Mouse (Mus musculus): ENCODE results near the gene Apba3. TPM values are rescaled to one million over a fixed set of nuclear protein-coding genes. Genes with fewer than 3 reads are reported as not detected.
"Not testable (repeated sequence)": the region's sequence is repeated elsewhere in the genome, so short reads cannot be mapped to it uniquely, and the experiment has no call there.

Apba3 gene
- polyA plus RNA-seq (2012; rRNA removed): 125 and 136 TPM in 2 replicates

DNA sequence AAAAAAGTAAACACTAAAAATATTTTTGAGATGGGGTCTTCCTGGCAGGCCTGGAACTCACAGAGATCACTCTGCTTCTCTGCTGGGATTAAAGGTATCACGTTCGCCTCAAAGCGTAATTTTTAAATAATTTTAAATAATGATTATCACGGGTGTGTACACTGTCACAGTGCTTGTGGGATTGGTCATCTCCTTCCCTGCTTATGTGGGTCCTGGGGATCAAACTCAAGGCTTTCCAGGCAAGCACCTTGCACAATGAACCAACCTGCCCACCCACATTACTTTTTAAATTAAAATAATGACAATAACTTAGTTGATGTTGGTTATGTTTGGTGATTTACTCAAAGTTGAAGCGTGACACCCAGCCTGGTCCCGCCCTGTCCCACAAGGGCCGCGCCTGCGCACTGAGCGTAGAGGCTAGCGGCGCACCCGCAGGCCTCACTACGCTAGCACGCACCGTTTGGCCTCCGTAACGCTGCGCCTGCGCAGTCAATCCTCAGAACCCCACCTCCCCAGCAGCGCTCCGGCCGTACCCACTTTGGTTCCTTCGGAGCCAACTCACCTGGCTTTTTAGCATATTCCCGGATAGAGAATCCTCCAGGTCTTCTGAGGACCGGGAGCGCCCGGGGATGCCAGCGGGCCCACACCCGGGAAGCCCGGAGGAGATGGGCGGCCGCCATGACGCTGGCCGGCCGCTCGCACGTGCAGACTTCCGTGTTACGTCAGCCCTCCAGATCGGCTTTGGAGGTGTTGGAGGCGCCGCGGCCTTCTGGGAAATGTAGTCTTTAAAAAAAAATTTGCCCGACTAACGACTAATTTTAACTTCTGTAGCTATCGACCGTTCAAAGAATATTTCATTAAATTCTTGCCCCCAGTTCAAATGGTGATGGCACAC is at the start of gene Apba3, which contains the start of gene Mrpl54:
Gene Apba3, plus strand, starts transcription at position 750 of the 895 bp plus-strand sequence.
Gene Mrpl54, minus strand, starts transcription at position 724 of the 895 bp plus-strand sequence.
- peak; percentile 55; the same call in 1 of the 2 replicates for TF ChIP-seq POLR2A (IDR thresholded peaks at IDR 0.05; ENCODE audit: control insufficient read depth, extremely low read depth, insufficient read depth, low read length, poor library complexity)
- peak; percentile 39; the same call in 1 of the 2 replicates for TF ChIP-seq CTCF (IDR thresholded peaks at IDR 0.05; ENCODE audit: borderline replicate concordance, control insufficient read depth, extremely low read depth, insufficient read depth, low read length, poor library complexity)
- Histone ChIP-seq H3K4me3 (ENCODE audit: control insufficient read depth, insufficient read depth, low read length) (peak within 1 kb of the TSS; percentile 74), H3K27ac (ENCODE audit: control insufficient read depth, insufficient read depth, low read length) (no peak within 1 kb of the TSS; the same call in 1 of the 2 replicates), H3K36me3 (ENCODE audit: control insufficient read depth, insufficient read depth, low read length) (peaks cover 7% of the 10 kb centered on the region; the same call in 1 of the 2 replicates), H3K4me1 (replicated peaks; ENCODE audit: control insufficient read depth, insufficient read depth, low read length) (peaks cover 15% of the 10 kb centered on the region), H3K27me3 (ENCODE audit: control insufficient read depth, insufficient read depth, low read length) (no peaks in the 10 kb centered on the region)
- under 1% methylated on average over 48 of the region's 48 CpGs for WGBS
- DNase-seq: peak; percentile 93

GRCm38 (mm10) chr10:81217267-81217666 is 49.5 kb upstream of the Apba3 start:
- 16% methylated on average over 1 of the region's 1 CpGs for WGBS
- not testable (repeated sequence) for H3K27ac ChIP-seq (ENCODE audit: control insufficient read depth, insufficient read depth, low read length); H3K27me3 ChIP-seq (ENCODE audit: control insufficient read depth, insufficient read depth, low read length); H3K4me3 ChIP-seq (ENCODE audit: control insufficient read depth, insufficient read depth, low read length); H3K4me1 ChIP-seq (replicated peaks; ENCODE audit: control insufficient read depth, insufficient read depth, low read length); H3K36me3 ChIP-seq (ENCODE audit: control insufficient read depth, insufficient read depth, low read length)
- DNase-seq: peak; percentile 46

GRCm38 (mm10) chr10:81217964-81218363 is 48.8 kb upstream of the Apba3 start:
- Histone ChIP-seq H3K27me3 (ENCODE audit: control insufficient read depth, insufficient read depth, low read length) (no peaks in the 10 kb centered on the region), H3K27ac (ENCODE audit: control insufficient read depth, insufficient read depth, low read length) (no peak overlapping the region), H3K4me3 (ENCODE audit: control insufficient read depth, insufficient read depth, low read length) (no peak overlapping the region), H3K4me1 (replicated peaks; ENCODE audit: control insufficient read depth, insufficient read depth, low read length) (peaks cover 3% of the 10 kb centered on the region; the same call in 1 of the 2 replicates), H3K36me3 (ENCODE audit: control insufficient read depth, insufficient read depth, low read length) (no peaks in the 10 kb centered on the region)
- WGBS: 16% methylated on average over 7 of the region's 7 CpGs
- TF ChIP-seq POLR2A (IDR thresholded peaks at IDR 0.05; ENCODE audit: control insufficient read depth, extremely low read depth, insufficient read depth, low read length, poor library complexity) (no peak), CTCF (IDR thresholded peaks at IDR 0.05; ENCODE audit: borderline replicate concordance, control insufficient read depth, extremely low read depth, insufficient read depth, low read length, poor library complexity) (peak; percentile 92)
- peak; percentile 76 for DNase-seq

GRCm38 (mm10) chr10:81221402-81222015 is 45.3 kb upstream of the Apba3 start:
- Histone ChIP-seq H3K27me3 (ENCODE audit: control insufficient read depth, insufficient read depth, low read length) (no peaks in the 10 kb centered on the region), H3K4me3 (ENCODE audit: control insufficient read depth, insufficient read depth, low read length) (no peak overlapping the region), H3K27ac (ENCODE audit: control insufficient read depth, insufficient read depth, low read length) (no peak overlapping the region), H3K4me1 (replicated peaks; ENCODE audit: control insufficient read depth, insufficient read depth, low read length) (peaks cover 3% of the 10 kb centered on the region; the same call in 1 of the 2 replicates), H3K36me3 (ENCODE audit: control insufficient read depth, insufficient read depth, low read length) (no peaks in the 10 kb centered on the region)
- 65% methylated on average over 5 of the region's 5 CpGs for whole genome bisulfite sequencing
- TF ChIP-seq POLR2A (IDR thresholded peaks at IDR 0.05; ENCODE audit: control insufficient read depth, extremely low read depth, insufficient read depth, low read length, poor library complexity): no peak
- no peak for TF ChIP-seq CTCF (IDR thresholded peaks at IDR 0.05; ENCODE audit: borderline replicate concordance, control insufficient read depth, extremely low read depth, insufficient read depth, low read length, poor library complexity)
- DNase-seq: no peak

DNA sequence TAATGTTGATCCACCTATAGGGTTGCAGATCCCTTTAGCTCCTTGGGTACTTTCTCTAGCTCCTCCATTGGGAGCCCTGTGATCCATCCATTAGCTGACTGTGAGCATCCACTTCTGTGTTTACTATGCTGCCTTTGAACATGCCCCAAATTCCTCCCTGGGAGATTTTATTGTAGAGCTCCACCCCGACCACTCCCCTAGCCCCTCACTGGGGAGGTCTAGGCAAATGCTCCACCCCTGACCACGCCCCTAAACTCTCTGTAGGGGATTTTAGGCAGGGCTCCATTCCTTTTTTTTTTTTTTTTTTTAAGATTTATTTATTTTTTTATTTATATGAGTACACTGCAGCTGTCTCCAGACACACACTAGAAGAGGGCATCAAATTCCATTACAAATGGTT is 43.0 kb upstream of the Apba3 start:
- DNase-seq; H3K4me1 ChIP-seq (replicated peaks; ENCODE audit: control insufficient read depth, insufficient read depth, low read length); H3K4me3 ChIP-seq (ENCODE audit: control insufficient read depth, insufficient read depth, low read length); H3K27me3 ChIP-seq (ENCODE audit: control insufficient read depth, insufficient read depth, low read length); H3K36me3 ChIP-seq (ENCODE audit: control insufficient read depth, insufficient read depth, low read length); H3K27ac ChIP-seq (ENCODE audit: control insufficient read depth, insufficient read depth, low read length): not testable (repeated sequence)
- WGBS: 75% methylated on average over 2 of the region's 2 CpGs

GRCm38 (mm10) chr10:81229735-81230437 is 36.9 kb upstream of the Apba3 start:
- Histone ChIP-seq H3K36me3 (ENCODE audit: control insufficient read depth, insufficient read depth, low read length) (no peaks in the 10 kb centered on the region), H3K27me3 (ENCODE audit: control insufficient read depth, insufficient read depth, low read length) (no peaks in the 10 kb centered on the region), H3K4me3 (ENCODE audit: control insufficient read depth, insufficient read depth, low read length) (peak overlapping the region; percentile 22), H3K27ac (ENCODE audit: control insufficient read depth, insufficient read depth, low read length) (no peak overlapping the region), H3K4me1 (replicated peaks; ENCODE audit: control insufficient read depth, insufficient read depth, low read length) (peaks cover 30% of the 10 kb centered on the region)
- DNase-seq: no peak
- TF ChIP-seq CTCF (IDR thresholded peaks at IDR 0.05; ENCODE audit: borderline replicate concordance, control insufficient read depth, extremely low read depth, insufficient read depth, low read length, poor library complexity) (no peak), POLR2A (IDR thresholded peaks at IDR 0.05; ENCODE audit: control insufficient read depth, extremely low read depth, insufficient read depth, low read length, poor library complexity) (no peak)
- WGBS: 13% methylated on average over 20 of the region's 20 CpGs

Data from thymus, adult 2 months (tissue).